Mouse (Mus musculus) activated CD4-positive, CD25-positive, alpha-beta regulatory T cell, adult 4 months (primary cell): ENCODE data around the gene Sp6. TPM values are rescaled to one million over a fixed set of nuclear protein-coding genes. Genes with fewer than 3 reads are reported as not detected.

Source experiments
- ATAC-seq: one replicate; pipeline ENCODE4 v1.8.0; 2017
- polyA plus RNA-seq, 2 experiments: library from polyadenylated mRNA; unstranded; fragments of 100-300 nt; shearing (Covaris generic); gene quantifications; one replicate each; pipeline ENCODE4 v1.2.1; 2017

Gene Sp6
- polyA plus RNA-seq, 2 experiments from 2014 or later, result not detected

GRCm38 (mm10) chr11:97065538-97066295 is 52.5 kb downstream of the Sp6 start:
- ATAC-seq, result no peak

DNA sequence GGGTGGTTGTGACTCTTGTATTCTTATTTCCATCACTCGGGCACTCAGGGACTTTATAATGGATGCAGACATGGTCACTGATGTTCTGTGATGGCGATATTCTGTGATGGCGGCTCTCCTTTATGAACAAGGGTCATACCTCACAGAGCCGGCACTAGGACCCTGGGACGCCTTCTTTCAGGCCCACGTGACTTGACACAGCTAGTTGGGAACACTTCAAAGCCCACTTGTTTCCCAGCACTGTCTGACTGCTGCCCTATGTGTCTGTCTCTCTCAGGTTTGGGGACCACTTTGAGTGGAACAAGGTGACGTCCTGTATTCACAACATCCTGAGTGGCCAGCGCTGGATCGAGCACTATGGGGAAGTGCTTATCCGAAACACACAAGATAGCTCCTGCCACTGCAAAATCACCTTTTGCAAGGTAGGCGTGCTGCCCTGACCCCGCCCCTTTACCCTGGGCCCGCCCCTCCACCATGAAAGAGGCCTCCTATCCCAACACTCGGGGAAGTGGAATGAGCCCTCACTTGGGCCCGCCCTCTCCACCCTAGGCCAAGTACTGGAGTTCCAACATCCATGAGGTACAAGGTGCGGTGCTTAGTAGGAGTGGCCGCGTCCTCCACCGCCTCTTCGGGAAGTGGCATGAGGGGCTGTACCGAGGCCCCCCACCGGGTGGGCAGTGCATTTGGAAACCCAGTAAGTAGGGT is 53.6 kb downstream of the Sp6 start:
- no peak for ATAC-seq

DNA sequence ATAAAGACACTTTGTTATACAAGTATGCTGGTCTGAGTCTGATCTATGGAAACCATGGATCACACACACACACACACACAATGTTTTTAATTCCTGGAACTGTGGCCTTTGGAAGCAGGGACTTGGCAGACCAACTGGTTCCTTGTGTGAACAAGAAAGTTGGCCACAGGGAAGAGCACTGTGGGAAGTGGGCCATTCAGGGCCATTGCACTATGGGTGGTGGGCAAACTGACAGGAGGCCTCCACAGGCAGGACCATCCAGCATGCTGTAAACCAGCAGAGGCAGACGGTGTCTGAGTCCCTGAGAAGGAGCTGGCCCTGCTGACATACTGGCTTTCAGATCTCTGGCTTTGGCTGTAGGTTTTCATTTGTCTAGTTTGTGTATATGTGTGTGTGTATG is 56.1 kb downstream of the Sp6 start:
- no peak for ATAC-seq

DNA sequence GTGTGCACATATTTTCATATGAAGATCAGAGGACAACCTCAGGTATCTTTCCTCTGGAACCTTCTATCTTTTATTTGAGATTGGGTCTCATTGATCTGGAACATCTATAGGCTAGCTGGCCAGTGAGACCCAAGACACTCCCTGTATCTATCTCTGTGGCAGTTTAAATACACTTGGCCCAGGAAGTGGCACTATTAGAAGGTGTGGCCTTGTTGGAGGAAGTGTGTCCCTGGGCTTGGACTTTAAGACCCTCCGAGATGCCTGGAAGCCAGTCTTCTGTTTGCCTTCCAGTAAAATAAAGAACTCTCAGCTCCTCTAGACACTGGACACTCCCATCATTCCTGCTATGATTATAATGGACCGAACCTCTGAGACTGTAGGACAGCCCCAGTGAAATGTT is 56.6 kb downstream of the Sp6 start:
- no peak for ATAC-seq

GRCm38 (mm10) chr11:97071129-97071528 is 57.9 kb downstream of the Sp6 start:
- ATAC-seq, result no peak

GRCm38 (mm10) chr11:97072533-97072932 is 59.3 kb downstream of the Sp6 start:
- ATAC-seq, result no peak

DNA sequence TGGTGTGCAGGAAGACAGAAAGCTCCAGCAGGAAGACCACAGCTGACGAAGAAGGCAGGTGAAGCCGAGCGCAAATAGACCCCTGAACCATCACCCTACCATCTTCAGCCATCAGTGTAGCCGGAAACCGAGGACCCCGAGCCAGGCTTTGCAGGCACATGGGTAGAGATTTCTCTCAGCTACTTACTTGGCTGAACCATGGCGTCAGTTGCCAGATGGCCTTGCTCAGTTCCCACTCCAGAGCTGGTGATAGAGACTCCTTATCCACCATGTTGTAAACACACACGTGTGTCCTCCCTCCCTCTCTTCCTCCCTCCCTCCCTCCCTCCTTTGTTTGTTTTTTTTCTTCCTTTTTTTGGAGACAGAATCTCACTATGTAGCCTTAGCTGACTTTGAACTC is 61.0 kb downstream of the Sp6 start:
- ATAC-seq, result no peak

Other genes with a start within 250 kb of the Sp6 start
- gene Snx11, start 235.8 kb upstream of the Sp6 start, polyA plus RNA-seq, result 10 to 100 TPM; 15.4 to 21.8 TPM
- gene Cbx1, start 224.3 kb upstream of the Sp6 start, polyA plus RNA-seq, result 10 to 100 TPM; 56.8 to 60.2 TPM
- gene Nfe2l1, start 183.4 kb upstream of the Sp6 start, polyA plus RNA-seq, result 10 to 100 TPM; 19.7 to 22.1 TPM
- gene Copz2, start 163.5 kb upstream of the Sp6 start, polyA plus RNA-seq, result not detected
- 10 to 100 TPM; 86.7 to 92.1 TPM for gene Cdk5rap3, start 96.9 kb upstream of the Sp6 start, polyA plus RNA-seq
- gene Prr15l, start 85.3 kb upstream of the Sp6 start, polyA plus RNA-seq, result under 1 TPM in 1 of 2 experiments, not detected in 1; 0.15 TPM
- gene Pnpo, start 69.4 kb upstream of the Sp6 start, polyA plus RNA-seq, result 10 to 100 TPM; 25.6 to 33.4 TPM
- 10 to 100 TPM; 22.5 to 26.6 TPM for gene Sp2, start 30.4 kb upstream of the Sp6 start, polyA plus RNA-seq
- gene Scrn2, start 16.5 kb downstream of the Sp6 start, polyA plus RNA-seq, result 10 to 100 TPM in 1 of 2 experiments, 1 to 10 TPM in 1; 5.4 to 10.6 TPM
- gene Lrrc46, start 28.0 kb downstream of the Sp6 start, polyA plus RNA-seq, result not detected
- gene Mrpl10, start 28.2 kb downstream of the Sp6 start, polyA plus RNA-seq, result 10 to 100 TPM; 56.6 to 58.0 TPM
- 10 to 100 TPM; 21.3 to 25.8 TPM for gene Osbpl7, start 37.2 kb downstream of the Sp6 start, polyA plus RNA-seq
- gene Tbx21, start 101.9 kb downstream of the Sp6 start, polyA plus RNA-seq, result 1 to 10 TPM; 4.5 to 5.6 TPM
- gene Tbkbp1, start 138.1 kb downstream of the Sp6 start, polyA plus RNA-seq, result under 1 TPM in 1 of 2 experiments, not detected in 1; 0.37 TPM
- gene Kpnb1, start 174.5 kb downstream of the Sp6 start, polyA plus RNA-seq, result 10 to 100 TPM; 28.8 to 40.6 TPM